Comparison of ENCODE assay signal across 16 mouse cellular contexts in the genomic region with DNA sequence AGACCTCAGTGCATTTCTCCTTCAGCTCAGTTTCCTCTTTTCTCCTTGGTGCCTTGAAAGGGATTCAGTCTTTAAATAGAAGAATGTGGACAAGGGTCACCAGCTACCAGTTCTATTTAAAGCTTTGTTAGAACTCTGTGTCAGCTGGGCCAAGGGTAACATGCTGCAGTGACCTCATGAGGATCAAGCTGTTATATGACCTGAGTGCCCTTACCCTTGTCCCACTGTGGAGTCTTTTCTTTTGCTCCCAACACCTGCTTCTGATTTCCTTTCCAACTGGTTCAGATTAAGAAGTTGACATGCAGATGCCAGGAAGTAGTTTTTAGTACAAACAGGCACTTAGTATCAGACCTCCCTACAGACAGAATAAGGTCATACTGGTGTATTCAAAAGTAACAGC. TPM values are rescaled to one million over a fixed set of nuclear protein-coding genes. Genes with fewer than 3 reads are reported as not detected.
DNase-seq lines count a peak whose midpoint lies in the region; ATAC-seq and TF ChIP-seq lines count a peak whose summit lies in the region.
"Had no signal": no experiment of that assay in that cellular context is flagged by ENCODE, and none has a peak within 500 bp of the region (broad histone marks: within the 10 kb centered on the region; RNA-seq: fewer than 3 reads in every experiment).

No protein-coding gene starts in this region.

- H3K4me2 ChIP-seq in kidney, postnatal 0 days (ENCODE audit: low read length) = no peak overlapping the region
- H3K4me2 ChIP-seq in heart, embryonic 11.5 days = 0 out of 2 replicates have a peak overlapping the region, but pooled peaks have one; percentile 22
- H3K4me2 ChIP-seq: forebrain, embryonic 15.5 days had no signal

- no peaks in the 10 kb centered on the region for H3K27me3 ChIP-seq in kidney, postnatal 0 days (ENCODE audit: insufficient read depth, low read length)
- no peaks in the 10 kb centered on the region for H3K27me3 ChIP-seq in heart, embryonic 11.5 days (ENCODE audit: control insufficient read depth, insufficient read depth, low read length)
- H3K27me3 ChIP-seq in cerebellum, adult 2 months (ENCODE audit: control insufficient read depth, insufficient read depth, low read length) = no peaks in the 10 kb centered on the region
- H3K27me3 ChIP-seq: forebrain, embryonic 15.5 days had no signal

- intact Hi-C loops in left cerebral cortex, postnatal 25 days (cut with DNase I) = no loop called here

- no peaks in the 10 kb centered on the region for H3K4me1 ChIP-seq in kidney, postnatal 0 days (replicated peaks; ENCODE audit: insufficient read depth, low read length)
- peaks cover 12% of the 10 kb centered on the region for H3K4me1 ChIP-seq in brown adipose tissue, adult 24 weeks (ENCODE audit: control insufficient read depth, insufficient read depth, insufficient read length, low read length)
- 0 out of 2 replicates have a peak, but pooled peaks cover 10% of the 10 kb centered on the region for H3K4me1 ChIP-seq in heart, embryonic 11.5 days (ENCODE audit: control insufficient read depth, insufficient read depth, low read length)
- H3K4me1 ChIP-seq in cerebellum, adult 2 months (ENCODE audit: control insufficient read depth, insufficient read depth, low read length) = no peaks in the 10 kb centered on the region
- H3K4me1 ChIP-seq: forebrain, embryonic 15.5 days had no signal

- no peak for ATAC-seq in kidney, postnatal 0 days (replicated peaks; ENCODE audit: low FRiP score, low read depth)
- ATAC-seq in heart, embryonic 11.5 days (replicated peaks; ENCODE audit: insufficient number of reproducible peaks, low FRiP score, low TSS enrichment) = no peak
- ATAC-seq: forebrain, embryonic 15.5 days had no signal

- peak; percentile 21 for DNase-seq in kidney, postnatal 0 days (ENCODE audit: low spot score)
- DNase-seq in kidney, postnatal 14 days = no peak
- no peak for DNase-seq in left cerebral cortex, postnatal 25 days (ENCODE audit: low spot score in 2 of 2)
- DNase-seq in adrenal gland, postnatal 4 days (ENCODE audit: low spot score in 2 of 2) = no peak
- DNase-seq in cerebellum, adult 2 months = no peak
- DNase-seq: cerebellum, postnatal 10 days; kidney, adult 11 months; lung, postnatal 10 days; right cerebral cortex, postnatal 25 days had no signal

- no peak overlapping the region for H3K9ac ChIP-seq in kidney, postnatal 0 days (ENCODE audit: low read depth, low read length)
- H3K9ac ChIP-seq in heart, embryonic 11.5 days (ENCODE audit: low read depth, low read length) = no peak overlapping the region
- H3K9ac ChIP-seq: forebrain, embryonic 15.5 days had no signal

- TF ChIP-seq POLR2A in cerebellum, adult 2 months (IDR thresholded peaks at IDR 0.05; ENCODE audit: borderline replicate concordance, insufficient read depth, low read length) = no peak

- H3K27ac ChIP-seq in kidney, postnatal 0 days = no peak overlapping the region
- peak overlapping the region; percentile 98 for H3K27ac ChIP-seq in brown adipose tissue, adult 24 weeks (replicated peaks; ENCODE audit: low read depth, low read length)
- H3K27ac ChIP-seq in heart, embryonic 11.5 days (ENCODE audit: low read depth, low read length) = peak overlapping the region; percentile 81
- peak overlapping the region; percentile 57 for H3K27ac ChIP-seq in macrophage
- no peak overlapping the region for H3K27ac ChIP-seq in cerebellum, adult 2 months (ENCODE audit: insufficient read depth, low read length)
- H3K27ac ChIP-seq: forebrain, embryonic 15.5 days had no signal

- no peak for TF ChIP-seq CTCF in kidney, postnatal 0 days (IDR thresholded peaks at IDR 0.05; ENCODE audit: low read depth)
- no peak for TF ChIP-seq CTCF in cerebellum, adult 2 months (IDR thresholded peaks at IDR 0.05; ENCODE audit: borderline replicate concordance, insufficient read depth, low read depth, low read length)

- peaks cover 42% of the 10 kb centered on the region for H3K36me3 ChIP-seq in kidney, postnatal 0 days (ENCODE audit: insufficient read depth, low read length)
- peaks cover 32% of the 10 kb centered on the region for H3K36me3 ChIP-seq in heart, embryonic 11.5 days (ENCODE audit: control insufficient read depth, insufficient read depth, low read length)
- H3K36me3 ChIP-seq in macrophage (ENCODE audit: inconsistent target) = peaks cover 35% of the 10 kb centered on the region

- no peak overlapping the region for H3K4me3 ChIP-seq in kidney, postnatal 0 days (replicated peaks; ENCODE audit: low read depth, low read length)
- no peak overlapping the region for H3K4me3 ChIP-seq in brown adipose tissue, adult 24 weeks (ENCODE audit: insufficient read depth, low read depth, low read length)
- H3K4me3 ChIP-seq in heart, embryonic 11.5 days (ENCODE audit: low read depth, low read length) = no peak overlapping the region
- H3K4me3 ChIP-seq in macrophage (ENCODE audit: inconsistent target) = no peak overlapping the region
- no peak overlapping the region for H3K4me3 ChIP-seq in cerebellum, adult 2 months (replicated peaks; ENCODE audit: insufficient read depth, low read depth, low read length)
- H3K4me3 ChIP-seq: forebrain, embryonic 15.5 days had no signal

- no peaks in the 10 kb centered on the region for H3K79me2 ChIP-seq in macrophage (ENCODE audit: inconsistent target)

- H3K9me3 ChIP-seq in kidney, postnatal 0 days (replicated peaks; ENCODE audit: low read length) = no peaks in the 10 kb centered on the region
- H3K9me3 ChIP-seq in heart, embryonic 11.5 days (replicated peaks; ENCODE audit: control insufficient read depth, low read length) = no peaks in the 10 kb centered on the region
- H3K9me3 ChIP-seq: forebrain, embryonic 15.5 days had no signal

RNA-seq across cellular contexts. Expression of a gene that starts 17.1 kb away (rescaled TPM):
- 215 and 229 TPM in 2 replicates for polyA plus RNA-seq in kidney, postnatal 0 days (2015; fragmentation: Nextera tagmentation; extraction: Ambion mirVana)
- polyA plus RNA-seq in brown adipose tissue, adult 24 weeks (2012; ENCODE audit: insufficient read depth, insufficient read length, missing spikeins) = 4,023 and 4,386 TPM in 2 replicates
- polyA plus RNA-seq in heart, embryonic 11.5 days (2014; fragmentation: Nextera tagmentation; extraction: Ambion mirVana) = 268 and 306 TPM in 2 replicates
- 100 to 1,000 TPM in 1 of 26 experiments, 10 to 100 TPM in 25; 11.3 to 100 (median 33.3) TPM for total RNA-seq in macrophage (2018; cell fraction: chromatin; rRNA removed)
- total RNA-seq in macrophage (2018; cell fraction: cytosol; rRNA removed) = 100 to 1,000 TPM in 8 of 26 experiments, 10 to 100 TPM in 18; 33.7 to 128 (median 72.7) TPM
- 10 to 100 TPM; 16.2 to 80.2 (median 28.1) TPM for total RNA-seq in macrophage (2018; cell fraction: nucleus; rRNA removed)
- 80.0 to 113 TPM (median 89.1 TPM) in 3 replicates for polyA plus RNA-seq in macrophage (2018)
- total RNA-seq in left cerebral cortex, postnatal 25 days (2021) = 10 to 100 TPM; 86.9 to 91.2 TPM
- total RNA-seq in adrenal gland, postnatal 4 days (2021) = 100 to 1,000 TPM; 407 to 479 TPM
- 129 and 148 TPM in 2 replicates for polyA plus RNA-seq in cerebellum, adult 2 months (2012; rRNA removed)

RNA-seq across cellular contexts. Expression of a gene that starts 17.2 kb away (rescaled TPM):
- 171 and 193 TPM in 2 replicates for polyA plus RNA-seq in kidney, postnatal 0 days (2015; fragmentation: Nextera tagmentation; extraction: Ambion mirVana)
- polyA plus RNA-seq in brown adipose tissue, adult 24 weeks (2012; ENCODE audit: insufficient read depth, insufficient read length, missing spikeins) = 1,889 and 2,102 TPM in 2 replicates
- 129 and 172 TPM in 2 replicates for polyA plus RNA-seq in heart, embryonic 11.5 days (2014; fragmentation: Nextera tagmentation; extraction: Ambion mirVana)
- 100 to 1,000 TPM in 11 of 26 experiments, 10 to 100 TPM in 15; 40.4 to 193 (median 80.8) TPM for total RNA-seq in macrophage (2018; cell fraction: chromatin; rRNA removed)
- total RNA-seq in macrophage (2018; cell fraction: cytosol; rRNA removed) = 100 to 1,000 TPM in 10 of 26 experiments, 10 to 100 TPM in 16; 61.1 to 147 (median 89.7) TPM
- 100 to 1,000 TPM in 2 of 26 experiments, 10 to 100 TPM in 24; 45.4 to 122 (median 69.2) TPM for total RNA-seq in macrophage (2018; cell fraction: nucleus; rRNA removed)
- 94.5 to 203 TPM (median 100 TPM) in 3 replicates for polyA plus RNA-seq in macrophage (2018)
- 10 to 100 TPM; 61.0 to 71.5 TPM for total RNA-seq in left cerebral cortex, postnatal 25 days (2021)
- total RNA-seq in adrenal gland, postnatal 4 days (2021) = 100 to 1,000 TPM; 374 to 422 TPM
- polyA plus RNA-seq in cerebellum, adult 2 months (2012; rRNA removed) = 88.2 and 89.6 TPM in 2 replicates

RNA-seq across cellular contexts. Expression of a gene that starts 33.4 kb away (rescaled TPM):
- polyA plus RNA-seq in kidney, postnatal 0 days (2015; fragmentation: Nextera tagmentation; extraction: Ambion mirVana) = 0.04 and 0.14 TPM in 2 replicates
- not detected in 2 replicates for polyA plus RNA-seq in brown adipose tissue, adult 24 weeks (2012; ENCODE audit: insufficient read depth, insufficient read length, missing spikeins)
- 0.24 and 0.62 TPM in 2 replicates for polyA plus RNA-seq in heart, embryonic 11.5 days (2014; fragmentation: Nextera tagmentation; extraction: Ambion mirVana)
- total RNA-seq in macrophage (2018; cell fraction: chromatin; rRNA removed) = under 1 TPM in 2 of 26 experiments, not detected in 24; 0.22 to 0.29 TPM
- total RNA-seq in macrophage (2018; cell fraction: cytosol; rRNA removed) = under 1 TPM in 11 of 26 experiments, not detected in 15; 0.04 to 0.33 (median 0.07) TPM
- total RNA-seq in macrophage (2018; cell fraction: nucleus; rRNA removed) = under 1 TPM in 6 of 26 experiments, not detected in 20; 0.19 to 0.37 (median 0.27) TPM
- polyA plus RNA-seq in macrophage (2018) = not detected in 3 replicates
- total RNA-seq in left cerebral cortex, postnatal 25 days (2021) = not detected
- total RNA-seq in adrenal gland, postnatal 4 days (2021) = under 1 TPM in 1 of 2 experiments, not detected in 1; 0.34 TPM
- not detected in 2 replicates for polyA plus RNA-seq in cerebellum, adult 2 months (2012; rRNA removed)
- total RNA-seq: layer of hippocampus, postnatal 10 days had no signal
- polyA plus RNA-seq: forebrain, embryonic 15.5 days; neural tube, embryonic 11.5 days; urinary bladder, adult 2 months had no signal

Comparison
In these comparisons a context has a peak if more than half of its experiments do, and no peak if none do; other contexts are left out.
1. H3K27ac ChIP-seq: peak in brown adipose tissue, adult 24 weeks (single experiment), heart, embryonic 11.5 days (single experiment) and macrophage (single experiment); none in kidney, postnatal 0 days (single experiment) and cerebellum, adult 2 months (single experiment).
2. RNA of a gene that starts 17.1 kb away (polyA plus RNA-seq): 4,023 to 4,386 TPM in brown adipose tissue, adult 24 weeks; 268 to 306 TPM in heart, embryonic 11.5 days, 215 to 229 TPM in kidney, postnatal 0 days, 129 to 148 TPM in cerebellum, adult 2 months and 80.0 to 113 TPM in macrophage; every median in the first group is over 10 times any median in the second.